Mouse (Mus musculus) kidney, adult 2 months (tissue): ENCODE measurements around the gene Srgap1. TPM values are rescaled to one million over a fixed set of nuclear protein-coding genes. Genes with fewer than 3 reads are reported as not detected.

Experiments
- DNase-seq: peaks from one replicate; pipeline ENCODE4 v3.0.0; 2021
- H3K27ac ChIP-seq: fragments of 200-500 bp; 2 replicates; pipeline ENCODE4 v1.5.1; 2012; ENCODE audit warnings: low read depth, low read length, control low read depth, inconsistent platforms; ENCODE audit not compliant: insufficient read depth
- H3K27me3 ChIP-seq: fragments of 200-500 bp; replicated peaks from 2 replicates; pipeline ENCODE4 v1.6.1; 2012; ENCODE audit warnings: mild to moderate bottlenecking, moderate library complexity, low read length, inconsistent platforms; ENCODE audit not compliant: control insufficient read depth, insufficient read depth
- H3K36me3 ChIP-seq: fragments of 200-500 bp; 2 replicates; pipeline ENCODE4 v1.6.1; 2012; ENCODE audit warnings: mild to moderate bottlenecking, moderate library complexity, low read length, inconsistent platforms; ENCODE audit not compliant: control insufficient read depth, insufficient read depth
- H3K4me1 ChIP-seq: fragments of 200-500 bp; 2 replicates; pipeline ENCODE4 v1.6.1; 2011; ENCODE audit warnings: low read length; ENCODE audit not compliant: control insufficient read depth, insufficient read depth
- H3K4me3 ChIP-seq: fragments of 200-500 bp; 2 replicates; pipeline ENCODE4 v1.5.1; 2011; ENCODE audit warnings: mild to moderate bottlenecking, low read depth, low read length, control low read depth; ENCODE audit not compliant: insufficient read depth
- CTCF ChIP-seq: fragments of 200-500 bp; conservative IDR thresholded peaks from 2 replicates; pipeline ENCODE4 v1.5.1; 2011; ENCODE audit warnings: low read depth, mild to moderate bottlenecking, control low read depth, low read length, moderate library complexity, mixed read lengths; ENCODE audit not compliant: insufficient read depth, insufficient read length
- POLR2A ChIP-seq: fragments of 200-500 bp; IDR thresholded peaks from one replicate; pipeline ENCODE4 v1.6.1; 2011; ENCODE audit warnings: low read depth, low read length, control low read depth
- WGBS: fragments of 180-500 bp; shearing (Covaris S2); methylation state at CpG from one replicate; pipeline ENCODE4 v1.1.7; 2018; 5-methylcytosine and 5-hydroxymethylcytosine counted together
- polyA plus RNA-seq: library from polyadenylated mRNA; depleted of rRNA; stranded (reverse); fragments of >200 nt; gene quantifications from 2 replicates; pipeline ENCODE4 v1.2.3, GENCODE M21; 2012

Srgap1 gene
- polyA plus RNA-seq, 1 experiment: 3.4 TPM

- no peaks in the 10 kb centered on the region for H3K36me3 ChIP-seq
- H3K27me3 ChIP-seq: no peaks in the 10 kb centered on the region
- DNase-seq: peak; percentile 20
- WGBS: 73% methylated on average over 8 of the region's 8 CpGs
- H3K4me1 ChIP-seq: no peaks in the 10 kb centered on the region
- H3K27ac ChIP-seq: no peak overlapping the region
- TF ChIP-seq POLR2A: no peak
- H3K4me3 ChIP-seq: no peak overlapping the region
Observed at GRCm38 (mm10) chr10:121971658-121972057, 75.5 kb downstream of the Srgap1 start.

DNA sequence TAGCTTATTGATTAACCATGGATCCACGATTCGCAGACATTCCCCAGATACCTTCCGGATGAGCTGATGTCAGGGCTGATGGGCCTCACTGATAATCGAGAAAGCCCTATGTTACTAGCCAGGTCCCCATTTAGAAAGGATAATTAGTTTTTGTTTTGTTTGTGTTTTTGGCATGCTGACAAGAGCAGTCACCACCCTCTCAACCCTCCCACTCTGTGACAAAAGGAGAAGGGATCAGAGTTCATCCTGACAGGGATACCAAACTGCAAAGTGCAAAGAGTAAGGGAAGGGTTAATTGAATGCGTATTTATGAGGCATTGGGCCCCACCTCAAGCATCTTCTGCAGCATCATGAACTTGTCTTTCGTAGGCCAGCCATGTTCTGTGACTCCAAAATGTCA, 76.2 kb downstream of the Srgap1 start:
- H3K4me3 ChIP-seq: no peak overlapping the region
- peak; percentile 52 for DNase-seq
- 45% methylated on average over 6 of the region's 6 CpGs for WGBS
- TF ChIP-seq CTCF (no peak), POLR2A (no peak)
- H3K27ac ChIP-seq: no peak overlapping the region
- no peaks in the 10 kb centered on the region for H3K4me1 ChIP-seq
- H3K27me3 ChIP-seq: no peaks in the 10 kb centered on the region
- H3K36me3 ChIP-seq: no peaks in the 10 kb centered on the region

GRCm38 (mm10) chr10:121964114-121964513, 83.0 kb downstream of the Srgap1 start:
- no peak for TF ChIP-seq CTCF
- TF ChIP-seq POLR2A: no peak
- 85% methylated on average over 10 of the region's 10 CpGs for WGBS
- no peaks in the 10 kb centered on the region for H3K36me3 ChIP-seq
- no peaks in the 10 kb centered on the region for H3K27me3 ChIP-seq
- no peak overlapping the region for H3K27ac ChIP-seq
- no peak for DNase-seq
- H3K4me1 ChIP-seq: peaks cover 6% of the 10 kb centered on the region; the same call in 1 of the 2 replicates
- H3K4me3 ChIP-seq: no peak overlapping the region

DNA sequence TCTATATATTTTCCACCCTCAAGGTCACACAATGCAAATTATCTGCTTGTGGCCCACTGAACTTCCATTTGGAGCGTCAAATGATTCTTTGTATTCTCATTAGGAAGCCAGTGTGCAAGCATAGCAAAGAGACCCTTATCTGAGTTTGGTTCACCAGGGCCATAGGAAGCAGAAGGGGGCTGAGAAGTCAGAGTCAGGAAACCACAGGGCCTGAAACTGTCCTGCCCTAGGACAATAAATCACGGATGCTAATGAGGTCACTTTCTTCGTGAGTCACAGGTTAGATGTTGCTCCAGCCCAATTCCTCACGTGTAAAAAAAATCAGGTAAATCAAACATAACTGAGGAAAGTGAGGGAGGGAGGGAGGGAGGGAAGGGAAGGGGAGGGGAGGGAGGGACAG, 85.1 kb downstream of the Srgap1 start:
- Histone ChIP-seq H3K27ac (no peak overlapping the region), H3K4me1 (peaks cover 6% of the 10 kb centered on the region; the same call in 1 of the 2 replicates)

GRCm38 (mm10) chr10:121961121-121961893, 85.8 kb downstream of the Srgap1 start:
- Histone ChIP-seq H3K27ac (no peak overlapping the region), H3K4me1 (peaks cover 6% of the 10 kb centered on the region; the same call in 1 of the 2 replicates), H3K36me3 (no peaks in the 10 kb centered on the region), H3K27me3 (no peaks in the 10 kb centered on the region), H3K4me3 (no peak overlapping the region)
- TF ChIP-seq CTCF (no peak), POLR2A (no peak)
- peak; percentile 12 for DNase-seq
- 49% methylated on average over 11 of the region's 11 CpGs for WGBS

More for the DNA sequence above, 85.1 kb downstream of the Srgap1 start:
- Histone ChIP-seq H3K36me3 (no peaks in the 10 kb centered on the region), H3K27me3 (no peaks in the 10 kb centered on the region), H3K4me3 (no peak overlapping the region)
- peak; percentile 14 for DNase-seq
- TF ChIP-seq CTCF (no peak), POLR2A (no peak)
- 35% methylated on average over 4 of the region's 4 CpGs for WGBS

DNA sequence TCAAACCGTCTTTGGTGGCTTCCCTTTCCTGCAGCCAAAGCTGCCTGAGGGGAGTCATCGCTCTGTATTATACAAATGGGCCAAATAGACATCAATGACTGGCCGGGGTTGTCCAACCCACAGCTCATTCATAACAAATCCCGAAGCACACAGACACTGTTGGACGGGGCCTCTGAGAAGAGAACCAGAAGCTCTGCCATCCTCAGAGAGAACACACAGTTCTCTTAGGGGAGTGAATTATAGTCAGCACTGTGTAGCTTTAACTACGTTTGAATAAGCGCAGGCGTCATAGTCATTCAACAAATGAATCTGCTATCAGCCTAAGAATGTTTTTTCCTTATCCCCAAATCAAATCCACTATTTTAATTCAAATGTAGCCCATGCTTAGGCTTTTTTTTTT, 88.4 kb downstream of the Srgap1 start:
- Histone ChIP-seq H3K4me1 (peaks cover 6% of the 10 kb centered on the region; the same call in 1 of the 2 replicates), H3K4me3 (no peak overlapping the region), H3K27me3 (no peaks in the 10 kb centered on the region), H3K36me3 (no peaks in the 10 kb centered on the region), H3K27ac (no peak overlapping the region)
- WGBS: 89% methylated on average over 8 of the region's 8 CpGs
- no peak for TF ChIP-seq CTCF
- TF ChIP-seq POLR2A: no peak
- no peak for DNase-seq

DNA sequence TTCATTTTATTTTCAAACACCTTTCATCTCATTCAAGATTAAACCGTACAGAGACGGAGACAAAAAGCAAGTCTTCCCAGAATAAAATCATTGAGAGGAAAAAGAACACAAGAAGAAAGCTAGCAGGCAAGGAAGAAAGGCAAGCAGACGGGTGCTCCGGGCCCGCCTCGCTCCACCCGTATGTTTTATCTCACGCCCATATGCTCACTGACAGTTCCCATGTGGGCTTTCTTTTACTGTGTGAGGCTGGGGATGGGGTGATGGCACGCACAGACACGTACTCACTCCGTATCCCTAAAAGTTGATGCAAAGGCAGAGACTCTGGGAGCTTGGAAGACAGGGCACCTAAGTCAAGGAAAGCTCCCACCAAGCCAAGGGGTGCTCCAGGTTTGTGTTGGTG, 90.6 kb downstream of the Srgap1 start:
- no peaks in the 10 kb centered on the region for H3K27me3 ChIP-seq
- no peak for DNase-seq
- H3K27ac ChIP-seq: no peak overlapping the region
- 93% methylated on average over 11 of the region's 11 CpGs for WGBS
- H3K4me1 ChIP-seq: peaks cover 1% of the 10 kb centered on the region; the same call in 1 of the 2 replicates
- TF ChIP-seq CTCF: no peak
- TF ChIP-seq POLR2A: no peak
- H3K4me3 ChIP-seq: no peak overlapping the region
- H3K36me3 ChIP-seq: no peaks in the 10 kb centered on the region
